Comparison of ENCODE assay signal across 8 mouse cellular contexts in the genomic region with DNA sequence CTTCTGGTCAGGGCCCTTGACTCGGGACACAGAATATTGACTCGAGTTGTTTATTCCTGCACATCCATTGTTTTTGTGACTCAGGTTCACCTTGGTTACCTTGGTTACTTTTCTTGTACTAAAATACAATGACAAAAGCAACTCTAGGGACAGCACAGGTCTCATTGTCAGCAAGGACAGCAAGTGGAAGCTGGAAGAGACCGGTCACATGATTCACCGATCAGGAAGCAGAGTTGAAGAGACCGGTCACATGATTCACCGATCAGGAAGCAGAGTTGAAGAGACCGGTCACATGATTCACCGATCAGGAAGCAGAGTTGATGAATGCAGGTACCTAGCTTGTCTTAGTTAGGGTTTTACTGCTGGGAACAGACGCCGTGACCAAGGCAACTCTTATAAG. TPM values are rescaled to one million over a fixed set of nuclear protein-coding genes. Genes with fewer than 3 reads are reported as not detected.
"Had no signal": no experiment of that assay in that cellular context is flagged by ENCODE, and none has a peak within 500 bp of the region (broad histone marks: within the 10 kb centered on the region; RNA-seq: fewer than 3 reads in every experiment).

No protein-coding gene starts in this region.

RNA-seq across cellular contexts. Expression of gene Sowahb, which starts 25.6 kb away (rescaled TPM):
- total RNA-seq: megakaryocyte progenitor cell, adult 5-6 weeks; monocyte, adult 5-6 weeks had no signal
- polyA plus RNA-seq: macrophage; midbrain, embryonic 13.5 days; midbrain, postnatal 0 days; neural tube, embryonic 13.5 days; neural tube, embryonic 15.5 days; spleen, adult 2 months had no signal
